Mouse (Mus musculus) midbrain, embryonic 14.5 days (tissue): ENCODE measurements at regions not wholly inside any gene's neighbourhood (a gene's known extent, or its start where the extent isn't known, plus 50 kb on each side); places are given as distances from the start of the nearest gene placed in this dataset. TPM values are rescaled to one million over a fixed set of nuclear protein-coding genes. Genes with fewer than 3 reads are reported as not detected.

ENCODE experiments used
- ATAC-seq: fragments of 200-750 bp; cut with Nextera tagmentation; 2 replicates; pipeline ENCODE4 v1.8.0; 2017; ENCODE audit warnings: moderate number of reproducible peaks, moderate library complexity; ENCODE audit not compliant: low FRiP score, low TSS enrichment
- DNase-seq: peaks from one replicate; pipeline ENCODE4 v3.0.0-alpha.2; 2015
- H3K27ac ChIP-seq: fragments of 300-500 bp; sonication (generic); replicated peaks from 2 replicates; pipeline ENCODE4 v1.5.1; 2014; ENCODE audit warnings: mild to moderate bottlenecking, low read depth, low read length, moderate library complexity
- H3K27me3 ChIP-seq: fragments of 300-500 bp; sonication (generic); 2 replicates; pipeline ENCODE4 v1.6.1; 2014; ENCODE audit warnings: low read length, control low read depth, mixed read lengths; ENCODE audit not compliant: control insufficient read depth, insufficient read depth
- H3K36me3 ChIP-seq: fragments of 300-500 bp; sonication (generic); 2 replicates; pipeline ENCODE4 v1.6.1; 2014; ENCODE audit warnings: low read length, control low read depth; ENCODE audit not compliant: control insufficient read depth, insufficient read depth
- H3K4me1 ChIP-seq: fragments of 300-500 bp; sonication (generic); 2 replicates; pipeline ENCODE4 v1.6.1; 2014; ENCODE audit warnings: mild to moderate bottlenecking, antibody characterized with exemption, low read length, control low read depth; ENCODE audit not compliant: control insufficient read depth, insufficient read depth
- H3K4me2 ChIP-seq: fragments of 300-500 bp; sonication (generic); 2 replicates; pipeline ENCODE4 v1.6.1; 2014; ENCODE audit warnings: mild to moderate bottlenecking, low read length, moderate library complexity
- H3K4me3 ChIP-seq: fragments of 300-500 bp; sonication (generic); replicated peaks from 2 replicates; pipeline ENCODE4 v1.5.1; 2014; ENCODE audit warnings: low read depth, low read length
- H3K9ac ChIP-seq: fragments of 300-500 bp; sonication (generic); replicated peaks from 2 replicates; pipeline ENCODE4 v1.6.1; 2014; ENCODE audit warnings: mild to moderate bottlenecking, low read length, moderate library complexity
- H3K9me3 ChIP-seq: fragments of 300-500 bp; sonication (generic); 2 replicates; pipeline ENCODE4 v1.6.1; 2016; ENCODE audit warnings: low read length, control low read depth, mixed read lengths; ENCODE audit not compliant: control insufficient read depth
- WGBS: fragments of 180-500 bp; shearing (Covaris S2); extraction: QIAGEN DNeasy Blood & Tissue Kit; methylation state at CpG from one replicate; pipeline ENCODE4 v1.1.7; 2014; 5-methylcytosine and 5-hydroxymethylcytosine counted together
- microRNA-seq: library from miRNA; unstranded; fragments of <30 nt; microRNA quantifications from one replicate; pipeline ENCODE4, GENCODE M21; 2016

DNA sequence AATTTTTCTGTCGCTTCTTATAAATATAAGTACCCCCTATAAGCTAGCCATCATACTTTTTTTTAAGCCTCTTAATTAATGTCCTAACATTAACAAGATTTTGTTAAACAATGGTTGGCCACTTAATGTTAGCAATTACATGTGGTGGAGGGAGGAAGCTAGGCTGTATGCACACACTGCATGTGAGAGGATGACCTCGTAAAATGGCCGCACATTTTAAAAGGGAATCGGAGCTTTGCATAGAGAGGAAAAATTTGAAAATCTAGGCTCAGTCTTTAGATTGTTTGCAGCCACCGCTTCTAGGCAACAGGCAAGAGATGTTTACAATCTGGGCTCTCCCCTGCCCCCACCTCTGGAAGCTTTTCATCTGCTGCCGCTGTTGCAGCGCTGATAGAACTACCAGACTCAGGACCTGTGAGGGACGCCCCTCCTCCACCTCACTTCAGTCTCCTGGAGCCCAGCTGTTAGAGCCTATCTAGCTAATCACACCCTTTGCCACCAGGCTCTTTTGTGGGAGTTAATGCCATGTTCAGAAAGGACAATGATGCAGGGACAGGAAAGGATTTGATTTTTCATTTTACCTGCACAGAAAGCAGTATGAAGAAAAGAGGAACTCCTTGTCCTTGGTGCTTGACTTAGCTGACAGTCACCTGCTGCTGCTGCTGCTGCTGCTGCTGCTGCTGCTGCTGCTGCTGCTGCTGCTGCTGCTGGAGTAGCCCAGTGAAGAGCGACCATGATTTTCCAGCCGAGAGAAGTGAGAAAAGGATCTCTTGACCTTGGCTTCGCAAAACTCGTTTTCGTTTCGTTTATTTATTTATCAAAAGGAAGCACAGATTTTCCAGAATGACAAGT is 89.7 kb upstream of the Cxxc4 start:
- peak overlapping the region; percentile 85 for H3K27ac ChIP-seq
- 14% methylated on average over 14 of the region's 14 CpGs for WGBS
- H3K36me3 ChIP-seq: no peaks in the 10 kb centered on the region
- H3K9ac ChIP-seq: peak overlapping the region; percentile 50
- peak overlapping the region; percentile 54 for H3K4me2 ChIP-seq
- peak; percentile 95 for ATAC-seq
- H3K9me3 ChIP-seq: no peaks in the 10 kb centered on the region
- peak overlapping the region; percentile 33 for H3K4me3 ChIP-seq
- H3K27me3 ChIP-seq: no peaks in the 10 kb centered on the region
- H3K4me1 ChIP-seq: peaks cover 16% of the 10 kb centered on the region
- DNase-seq: peak; percentile 88

DNA sequence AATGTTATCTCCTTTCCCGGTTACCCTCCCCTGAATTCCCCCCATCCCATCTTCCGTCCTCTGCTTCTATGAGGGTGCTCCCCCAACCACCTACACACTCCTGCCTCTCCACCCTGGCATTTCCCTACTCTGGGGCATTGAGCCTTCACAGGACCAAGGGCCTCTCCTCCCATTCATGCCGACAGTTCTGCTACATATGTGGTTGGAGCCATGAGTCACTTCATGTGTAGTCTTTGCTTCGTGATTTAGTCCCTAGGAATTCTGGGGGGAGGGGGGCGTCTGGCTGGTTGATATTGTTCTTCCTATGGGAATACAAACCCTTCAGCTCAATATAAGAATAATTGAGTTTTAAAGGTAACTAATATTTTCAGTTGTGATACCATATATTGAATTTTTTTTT is 74.0 kb upstream of the Cxxc4 start:
- no peaks in the 10 kb centered on the region for H3K36me3 ChIP-seq
- H3K27me3 ChIP-seq: no peaks in the 10 kb centered on the region
- H3K27ac ChIP-seq: no peak overlapping the region
- H3K4me1 ChIP-seq: no peaks in the 10 kb centered on the region
- H3K4me3 ChIP-seq: no peak overlapping the region
- ATAC-seq (no peak), DNase-seq (no peak)
- no peak overlapping the region for H3K9ac ChIP-seq
- H3K4me2 ChIP-seq: no peak overlapping the region
- no peaks in the 10 kb centered on the region for H3K9me3 ChIP-seq
- WGBS: 76% methylated on average over 5 of the region's 5 CpGs

GRCm38 (mm10) chr3:134169922-134170321 is 66.4 kb upstream of the Cxxc4 start:
- no peak overlapping the region for H3K4me2 ChIP-seq
- no peak overlapping the region for H3K4me3 ChIP-seq
- H3K9ac ChIP-seq: no peak overlapping the region
- no peak for DNase-seq
- WGBS: 56% methylated on average over 1 of the region's 1 CpGs
- no peaks in the 10 kb centered on the region for H3K36me3 ChIP-seq
- no peak overlapping the region for H3K27ac ChIP-seq
- no peaks in the 10 kb centered on the region for H3K9me3 ChIP-seq
- H3K4me1 ChIP-seq: no peaks in the 10 kb centered on the region
- H3K27me3 ChIP-seq: no peaks in the 10 kb centered on the region
- ATAC-seq: no peak

DNA sequence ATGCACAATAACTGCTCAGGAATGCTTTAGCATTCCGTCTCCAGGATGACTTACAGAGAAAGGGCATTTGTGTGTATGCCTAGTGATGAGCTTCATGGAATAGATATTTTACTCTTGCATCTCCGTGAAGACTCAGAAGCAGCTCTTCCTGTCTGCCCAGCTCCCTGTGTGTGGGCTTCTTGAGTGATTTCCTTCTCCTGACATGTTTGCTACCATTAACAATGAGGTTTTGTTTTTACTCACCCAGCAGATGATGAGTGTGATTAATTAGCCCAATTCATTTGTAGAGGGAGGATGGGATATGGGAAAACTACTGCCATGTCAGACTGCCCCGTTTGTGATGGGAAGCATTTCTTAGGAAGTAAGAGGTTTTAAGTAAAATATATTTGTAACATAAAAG is 63.9 kb upstream of the Cxxc4 start:
- Histone ChIP-seq H3K4me2 (no peak overlapping the region), H3K4me3 (no peak overlapping the region), H3K36me3 (no peaks in the 10 kb centered on the region), H3K4me1 (no peaks in the 10 kb centered on the region), H3K27me3 (no peaks in the 10 kb centered on the region), H3K9me3 (no peaks in the 10 kb centered on the region), H3K27ac (no peak overlapping the region), H3K9ac (no peak overlapping the region)
- ATAC-seq (no peak), DNase-seq (no peak)
- 67% methylated on average over 3 of the region's 3 CpGs for WGBS

- no peaks in the 10 kb centered on the region for H3K27me3 ChIP-seq
- peak overlapping the region; percentile 39; the same call in 1 of the 2 replicates for H3K27ac ChIP-seq
- WGBS: 62% methylated on average over 7 of the region's 7 CpGs
- ATAC-seq (peak; percentile 20; the same call in 1 of the 2 replicates), DNase-seq (no peak)
- no peaks in the 10 kb centered on the region for H3K36me3 ChIP-seq
- no peak overlapping the region for H3K4me3 ChIP-seq
- H3K4me2 ChIP-seq: no peak overlapping the region
- H3K9me3 ChIP-seq: no peaks in the 10 kb centered on the region
- no peak overlapping the region for H3K9ac ChIP-seq
- H3K4me1 ChIP-seq: peaks cover 3% of the 10 kb centered on the region; the same call in 1 of the 2 replicates
Observed at GRCm38 (mm10) chr3:134178491-134179054, 57.7 kb upstream of the Cxxc4 start.

GRCm38 (mm10) chr3:134184042-134184441 is 52.2 kb upstream of the Cxxc4 start:
- no peaks in the 10 kb centered on the region for H3K4me1 ChIP-seq
- H3K9me3 ChIP-seq: no peaks in the 10 kb centered on the region
- no peaks in the 10 kb centered on the region for H3K27me3 ChIP-seq
- no peak for DNase-seq
- H3K27ac ChIP-seq: no peak overlapping the region
- no peak for ATAC-seq
- WGBS: 93% methylated on average over 4 of the region's 4 CpGs
- no peak overlapping the region for H3K4me3 ChIP-seq
- no peaks in the 10 kb centered on the region for H3K36me3 ChIP-seq
- no peak overlapping the region for H3K4me2 ChIP-seq
- no peak overlapping the region for H3K9ac ChIP-seq

Small RNA genes lying in the stretch of these regions (microRNA-seq; reads per million reads assigned to microRNA genes)
- gene Gm44361: not detected
